Mouse (Mus musculus) lung, postnatal 4 days (tissue): Measurements from ENCODE around the gene Ppm1h.
A peak's percentile ranks its signal among the peaks of the same experiment; 100 is the strongest.

Experiments used
- DNase-seq, 2 experiments: peaks; one replicate each; pipeline ENCODE4 v3.0.0; 2021

Gene Ppm1h

DNA sequence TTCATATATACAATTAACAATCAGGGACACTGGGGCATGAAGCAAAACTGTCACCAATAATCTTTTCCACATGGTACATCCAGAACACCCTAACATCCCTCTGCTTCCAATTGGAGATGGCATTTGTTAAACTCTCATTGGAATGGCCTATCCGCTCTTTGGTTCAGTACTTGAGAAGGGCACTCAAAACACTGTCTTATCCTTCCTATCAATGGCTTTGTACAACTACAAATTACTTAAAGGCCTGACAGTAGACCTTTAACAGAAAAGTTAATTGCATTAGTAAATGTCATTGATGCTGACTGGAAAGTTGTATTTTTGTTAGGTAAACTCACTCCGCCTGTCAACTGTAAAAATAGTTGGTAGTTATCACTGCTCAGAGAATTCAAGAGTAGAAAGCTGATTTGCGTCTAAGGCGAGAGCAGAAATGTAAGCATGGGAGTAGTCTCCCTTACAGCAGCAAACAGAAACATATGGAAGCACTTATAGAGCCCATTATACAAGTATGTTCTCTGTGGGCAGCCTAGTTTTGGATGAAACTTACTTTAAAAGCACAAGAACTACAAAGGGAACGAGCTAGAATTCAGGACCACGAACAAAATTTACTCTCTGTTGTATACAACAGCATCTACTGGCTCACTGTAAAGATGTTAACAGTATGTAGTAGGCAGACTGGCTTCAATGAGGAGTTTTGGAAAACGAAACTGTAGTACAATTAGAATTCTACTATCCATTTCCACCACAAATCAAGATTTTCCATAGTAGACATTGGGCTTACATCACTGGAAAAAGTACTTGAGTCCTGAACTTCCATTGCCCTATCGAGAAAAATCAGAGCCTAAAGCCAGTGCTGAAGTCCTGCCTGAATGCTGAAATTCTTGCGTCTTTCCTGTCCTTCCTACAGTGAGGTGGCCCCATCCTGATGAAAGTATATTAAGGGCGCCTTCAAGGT lies 305.3 kb downstream of the Ppm1h start:
- DNase-seq, result no peak

DNA sequence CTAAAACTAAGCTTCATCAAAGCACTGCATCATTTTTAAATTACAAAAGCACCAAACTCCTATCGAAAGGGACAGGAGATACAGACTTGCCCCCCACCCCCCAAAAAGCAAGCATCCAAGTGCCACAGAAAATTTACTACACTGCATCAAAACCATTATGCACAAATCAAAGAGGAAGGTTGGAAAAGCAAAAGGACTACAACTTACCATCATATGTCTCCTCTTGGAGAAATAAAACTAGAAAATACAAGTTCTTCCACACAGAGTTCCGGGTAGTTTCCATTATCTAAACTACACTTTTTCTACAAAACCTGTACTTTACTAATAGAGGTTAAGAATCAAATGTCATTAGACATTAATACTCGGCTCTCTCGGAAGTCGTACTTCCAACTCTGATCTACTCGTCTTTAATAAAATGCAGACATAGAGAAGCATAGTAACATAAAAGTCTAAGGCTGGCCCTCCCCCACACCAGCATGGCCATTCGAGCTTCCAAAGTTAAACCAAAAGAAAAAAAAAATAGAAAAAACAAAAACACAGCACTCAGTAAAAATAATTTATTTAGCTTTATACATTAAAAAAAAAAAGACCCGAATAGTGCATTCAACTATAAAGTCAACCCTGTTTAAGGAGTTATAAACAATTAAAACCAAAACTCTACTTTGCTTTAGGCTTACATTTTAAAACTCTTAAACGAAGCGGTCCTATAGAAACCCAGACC lies 306.1 kb downstream of the Ppm1h start:
- DNase-seq, result no peak

DNA sequence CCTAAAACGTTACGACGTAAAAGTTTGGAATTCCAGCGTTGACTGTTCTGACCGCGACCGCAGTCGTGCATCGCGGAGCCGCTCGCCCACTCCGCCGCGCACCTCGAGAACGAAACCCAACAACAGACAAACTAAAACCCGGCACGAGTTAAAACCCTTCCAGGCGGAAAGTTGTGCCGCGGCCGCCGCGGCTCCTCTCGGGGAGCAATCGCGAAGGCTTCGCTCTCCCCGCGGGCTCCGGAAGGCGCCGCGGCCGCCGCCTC lies 306.6 kb downstream of the Ppm1h start:
- DNase-seq, result peak in 1 of 2 experiments; percentile 68

DNA sequence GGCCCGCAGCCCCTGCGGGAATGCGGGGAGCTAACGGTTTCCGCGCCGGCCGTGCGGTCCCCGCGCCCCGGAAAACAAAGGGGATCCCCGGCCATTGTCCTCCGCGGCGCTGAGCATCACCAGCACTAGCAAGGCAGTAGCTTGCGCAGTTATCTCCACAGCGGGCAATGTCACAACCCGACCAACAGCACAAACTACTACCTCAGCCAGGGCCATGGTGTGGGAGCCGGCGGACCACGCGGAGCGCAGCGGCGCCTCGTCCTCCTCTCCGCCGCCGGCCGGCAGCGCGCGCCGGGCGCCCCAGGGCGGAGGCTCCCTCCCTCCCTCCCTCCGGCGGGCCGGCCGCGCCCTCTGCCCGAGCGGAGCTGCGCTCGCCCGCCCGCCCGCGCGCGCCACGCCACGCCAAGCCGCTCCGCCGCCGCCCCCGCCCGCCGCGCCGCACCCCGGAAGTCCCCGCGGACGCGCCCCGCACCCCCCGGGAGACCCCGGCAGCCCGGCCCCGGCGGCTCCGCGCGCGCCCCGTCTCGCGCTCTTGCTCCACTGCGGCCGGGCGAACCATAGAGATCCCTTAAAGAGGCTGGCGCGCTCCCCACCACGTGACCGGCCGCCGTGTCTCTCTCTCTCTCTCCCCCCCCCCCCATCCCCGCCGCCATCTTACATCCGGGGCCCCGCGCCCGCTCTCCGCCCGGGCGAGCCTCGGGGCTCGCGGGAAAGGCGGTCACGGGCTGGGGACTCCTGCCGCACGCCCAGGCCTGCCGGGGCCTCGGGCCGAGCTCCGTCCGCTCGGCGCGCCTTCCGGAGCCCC lies 307.2 kb downstream of the Ppm1h start:
- peak; percentile 85 to 92 for DNase-seq

DNA sequence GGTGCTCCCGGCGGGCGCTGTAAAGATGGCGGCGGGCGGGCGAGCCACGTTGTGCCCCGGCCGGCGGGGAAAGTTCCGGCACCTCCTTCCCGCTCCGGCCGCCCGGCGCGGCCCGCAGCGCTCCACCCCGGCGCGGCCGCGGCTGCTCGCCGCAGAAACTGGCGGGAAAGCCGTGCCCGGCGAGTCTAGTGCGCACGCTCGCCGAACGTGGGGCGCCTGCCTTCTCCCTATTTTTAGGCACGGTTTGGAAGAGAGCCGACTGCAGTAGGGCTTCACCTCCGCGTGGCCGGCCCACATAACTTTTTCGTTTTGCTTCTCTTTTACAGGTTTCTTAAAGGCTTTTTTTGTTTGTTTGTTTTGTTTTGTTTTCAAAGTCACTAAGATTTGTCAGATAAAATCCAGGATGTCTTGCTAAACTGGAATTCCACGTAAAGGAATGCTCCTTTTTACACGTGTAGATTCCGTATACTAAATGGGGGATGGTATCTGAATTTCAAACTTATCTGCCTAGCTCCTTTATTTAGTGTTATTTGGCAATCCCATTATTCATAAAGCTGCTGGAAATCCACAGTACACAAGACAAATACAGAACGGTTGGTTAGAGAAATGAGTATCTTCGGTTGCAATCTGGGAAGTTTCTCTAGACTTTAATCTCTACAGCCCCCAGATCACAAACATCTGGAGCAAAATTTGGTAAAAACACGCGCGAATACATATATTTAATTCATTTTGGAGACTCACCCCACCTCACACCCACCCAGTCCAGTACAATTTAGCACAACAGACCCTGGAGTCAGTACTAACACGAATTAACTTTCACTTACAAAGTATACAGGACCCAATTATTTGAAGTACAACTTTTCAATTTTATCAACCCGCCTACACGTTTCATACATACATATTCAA lies 308.0 kb downstream of the Ppm1h start:
- DNase-seq, result peak; percentile 82 to 89

DNA sequence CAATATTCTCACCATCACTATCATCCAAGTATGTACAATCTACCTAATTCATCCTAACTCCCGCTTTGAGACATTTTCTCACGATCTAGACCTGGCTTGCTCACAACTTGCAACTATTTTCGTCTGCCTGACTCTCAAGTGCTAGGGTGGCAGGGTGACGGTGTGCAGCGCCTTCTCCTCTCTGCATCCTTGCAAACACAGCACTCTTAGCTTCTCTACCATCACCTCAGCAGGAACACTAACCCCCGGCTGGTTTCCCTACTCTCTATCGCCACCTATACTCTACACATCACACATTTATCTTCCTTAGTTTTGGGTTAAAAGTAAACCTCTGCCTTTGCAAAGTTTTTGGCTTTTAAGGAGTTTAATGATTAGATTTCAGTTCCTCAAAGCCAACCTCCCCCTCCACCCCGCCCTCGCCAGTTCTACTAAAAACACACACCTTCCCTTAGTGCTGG lies 309.1 kb downstream of the Ppm1h start:
- peak; percentile 31 to 55 for DNase-seq

DNA sequence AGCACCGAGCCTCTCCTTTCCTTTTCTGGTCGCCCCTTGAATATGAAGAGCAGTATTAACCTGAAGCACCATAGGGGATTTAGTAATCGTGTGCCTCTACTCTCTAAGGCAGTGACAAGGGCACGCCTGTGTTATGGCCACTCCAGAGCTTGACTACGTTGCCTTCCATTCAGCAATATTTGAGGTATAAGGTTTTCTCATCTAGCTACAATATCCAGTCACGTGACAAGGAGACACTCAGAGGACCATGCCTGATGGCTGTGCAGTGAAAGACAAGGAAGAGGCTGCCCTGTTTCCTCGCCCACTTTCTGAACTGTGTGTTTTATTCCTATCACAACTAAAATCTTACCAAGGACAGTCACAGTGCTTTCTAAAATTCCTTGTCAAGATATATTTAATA lies 309.8 kb downstream of the Ppm1h start:
- DNase-seq, result no peak

DNA sequence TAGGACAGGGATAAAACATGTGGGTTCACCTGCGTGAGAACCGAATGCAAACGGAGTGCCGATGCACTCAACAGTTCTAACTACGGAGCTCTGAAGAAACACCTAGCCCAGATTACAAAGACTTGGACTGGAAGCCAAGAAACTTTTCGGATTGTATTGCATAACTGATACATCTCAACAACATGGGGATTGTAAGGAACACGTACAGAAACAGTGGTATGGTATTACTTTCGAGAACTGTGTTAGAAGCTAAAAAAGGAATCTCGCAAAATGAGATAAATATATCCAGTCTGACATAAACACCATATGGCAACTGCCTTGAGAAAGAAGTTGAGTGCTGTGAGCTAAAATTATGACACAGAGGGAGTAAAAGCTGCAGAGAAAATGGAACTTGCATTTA lies 311.4 kb downstream of the Ppm1h start:
- no peak for DNase-seq

DNA sequence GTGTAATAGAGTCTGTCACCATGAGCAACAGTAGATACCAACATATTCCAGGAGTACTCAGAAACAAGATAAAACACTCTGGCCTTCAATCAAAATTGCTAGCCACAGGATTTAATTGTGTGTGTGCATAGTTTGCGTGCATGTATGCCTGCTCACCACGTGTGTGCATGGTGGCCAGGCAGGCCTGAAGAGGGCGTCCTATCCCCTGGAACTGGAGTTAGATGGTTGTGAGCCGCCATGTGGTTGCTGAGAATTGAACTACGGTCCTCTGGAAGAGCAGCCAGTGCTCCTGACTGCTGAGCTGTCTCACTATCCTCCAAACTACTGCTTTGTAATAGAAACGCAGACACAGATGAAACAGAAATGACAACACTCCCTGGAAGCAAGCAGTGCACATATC lies 312.0 kb downstream of the Ppm1h start:
- no peak for DNase-seq

DNA sequence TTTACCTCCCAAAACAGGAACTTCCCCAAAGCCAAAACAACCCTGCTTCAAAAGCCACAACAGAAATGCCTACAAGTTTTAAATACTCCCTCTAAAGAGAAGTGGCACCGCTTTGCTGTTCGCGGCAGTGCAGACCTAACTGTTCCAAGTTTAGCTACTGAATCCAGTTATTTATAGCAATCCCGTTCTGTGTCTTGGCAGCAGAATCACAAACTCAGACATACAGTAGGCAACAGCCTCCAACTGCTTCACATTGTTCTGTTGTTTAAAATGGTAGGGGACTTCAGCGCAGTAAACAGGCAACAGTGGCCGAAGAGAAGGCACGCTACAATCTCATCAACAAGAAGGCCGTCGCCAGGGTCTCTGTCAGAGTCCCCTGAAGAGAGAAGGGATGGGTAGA lies 312.5 kb downstream of the Ppm1h start:
- DNase-seq, result peak in 1 of 2 experiments; percentile 30

DNA sequence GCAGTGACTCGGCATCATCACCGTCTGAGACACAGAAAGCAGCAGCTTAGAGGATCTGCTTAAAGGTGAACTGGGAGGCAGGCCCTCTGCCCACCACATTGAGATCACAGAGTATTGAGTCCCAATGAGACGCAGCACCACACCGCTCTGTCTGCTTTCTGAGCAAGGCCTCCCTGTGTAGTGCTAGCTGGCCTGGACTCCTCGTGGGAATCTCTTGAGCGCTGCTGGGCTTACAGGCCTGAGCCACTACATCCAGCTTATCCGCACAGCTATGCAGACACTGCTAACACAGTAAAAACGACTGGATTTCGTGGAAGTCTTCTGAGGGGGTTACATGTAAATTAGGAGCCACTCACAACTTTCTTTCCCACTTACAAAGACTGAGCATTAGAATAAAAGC lies 313.1 kb downstream of the Ppm1h start:
- no peak for DNase-seq

DNA sequence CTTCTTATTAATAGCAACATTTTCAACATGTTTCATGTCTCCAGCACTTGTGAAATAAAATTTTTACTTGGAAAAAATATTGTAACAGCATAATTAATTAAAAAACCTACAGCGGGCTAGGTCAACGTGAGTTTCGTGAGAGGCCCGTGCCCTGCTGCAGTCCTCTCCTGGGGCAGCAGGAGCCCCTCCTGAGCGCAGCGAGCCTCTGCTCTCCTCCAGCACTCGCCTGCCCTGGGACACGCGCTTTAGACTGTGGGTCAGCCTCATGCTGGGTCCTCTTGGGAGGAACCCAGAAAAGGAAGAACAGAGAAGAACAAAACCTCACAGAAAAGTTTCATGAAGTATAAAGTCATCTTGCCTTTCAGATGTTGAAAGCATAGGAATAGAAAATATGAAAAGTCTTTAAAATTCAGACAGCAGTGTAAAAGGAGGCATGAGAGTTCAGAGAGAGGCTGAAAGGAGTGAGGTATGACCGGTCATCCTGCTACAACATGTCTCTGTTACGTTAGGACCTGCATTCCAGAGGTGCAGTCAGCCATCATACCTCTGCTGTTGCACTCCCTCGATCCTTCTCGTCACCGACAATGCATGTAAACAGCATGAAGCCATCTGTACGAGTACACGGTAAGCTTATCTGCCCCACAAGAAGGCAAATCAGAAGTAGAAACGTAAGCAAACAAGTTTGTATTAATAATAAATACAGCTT lies 316.0 kb downstream of the Ppm1h start:
- DNase-seq, result no peak
